Mouse (Mus musculus): ENCODE results near the gene Dcaf12.

DNA sequence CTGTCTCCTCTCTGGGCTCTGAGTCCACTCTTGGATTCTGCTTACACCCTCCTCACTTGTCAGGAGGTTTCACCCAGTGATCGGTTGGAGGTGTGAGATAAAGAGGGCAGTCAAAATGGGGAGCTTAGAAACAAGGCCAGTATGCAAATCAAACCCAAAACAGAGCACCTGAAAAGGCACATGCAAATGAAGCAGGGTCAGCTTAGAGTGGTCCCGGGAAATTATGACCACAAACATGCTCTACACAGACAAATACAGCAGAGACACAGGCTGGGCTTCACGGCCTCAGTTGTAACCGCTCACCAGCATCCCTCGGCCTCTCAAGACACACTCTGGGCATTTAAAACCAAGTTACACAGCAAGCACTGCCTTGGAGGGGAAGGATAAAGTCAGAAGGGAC is 15.7 kb downstream of the Dcaf12 start:
- TF ChIP-seq CTCF (IDR thresholded peaks at IDR 0.05; ENCODE audit: low read depth, low read length) (no peak), POLR2AphosphoS5 (IDR thresholded peaks at IDR 0.05; ENCODE audit: insufficient replicate concordance, low read depth, low read length) (no peak), TAL1 (conservative IDR thresholded peaks at IDR 0.05; ENCODE audit: low read depth, low read length) (no peak), GATA1 (IDR thresholded peaks at IDR 0.05; ENCODE audit: borderline replicate concordance, low read length) (no peak)
